Mouse (Mus musculus): ENCODE measurements at regions not wholly inside any gene's neighbourhood (a gene's known extent, or its start where the extent isn't known, plus 50 kb on each side); places are given as distances from the start of the nearest gene placed in this dataset.
A peak's percentile ranks its signal among the peaks of the same experiment; 100 is the strongest.
"Not testable (repeated sequence)": the region's sequence is repeated elsewhere in the genome, so short reads cannot be mapped to it uniquely, and the experiment has no call there.

DNA sequence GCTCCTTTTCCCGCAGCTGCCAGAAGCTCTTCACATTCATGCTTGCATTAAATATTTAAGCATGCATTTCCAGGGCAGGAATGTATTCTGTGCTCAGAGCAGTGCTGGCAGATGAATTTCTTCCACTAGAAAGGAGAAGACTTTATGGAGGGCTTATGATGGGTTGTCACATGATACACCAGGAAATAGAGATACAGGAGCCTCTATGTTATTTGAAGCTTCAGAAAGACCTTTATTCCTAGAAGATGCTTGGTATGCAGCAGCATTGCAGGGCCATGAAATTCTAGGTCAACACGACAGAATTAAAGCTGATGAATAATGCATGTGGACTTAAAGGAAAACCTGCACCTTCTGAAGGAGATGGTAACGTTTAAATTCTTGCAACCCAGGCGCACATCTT is 212.1 kb downstream of the Adgrg6 start:
- ATAC-seq (replicated peaks; ENCODE audit: poor library complexity) = no peak

- ATAC-seq (replicated peaks; ENCODE audit: poor library complexity) = no peak
These were observed 212.8 kb downstream of the Adgrg6 start for GRCm38 (mm10) chr10:14332688-14333117.

- ATAC-seq (replicated peaks; ENCODE audit: poor library complexity) = no peak
These were observed 216.6 kb downstream of the Adgrg6 start for GRCm38 (mm10) chr10:14328846-14329245.

DNA sequence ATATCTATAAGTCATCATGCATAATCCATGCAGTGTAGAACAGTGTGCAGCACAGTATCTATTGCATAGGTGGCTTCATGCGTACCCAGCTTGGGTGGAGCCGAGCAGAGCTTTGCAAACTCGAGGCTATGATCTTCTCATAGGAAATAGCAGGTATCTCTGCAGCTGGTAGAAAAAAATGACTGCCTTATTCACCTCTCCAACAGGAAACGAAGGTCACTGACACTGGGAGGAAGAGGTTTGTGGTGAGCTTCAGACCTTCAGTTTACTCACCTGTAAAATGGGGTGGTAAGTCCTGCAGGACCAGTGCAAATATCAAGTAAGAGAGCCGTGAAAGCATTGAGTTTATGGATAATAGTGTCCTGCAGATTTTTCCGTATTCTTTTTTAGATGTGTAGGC is 219.2 kb downstream of the Adgrg6 start:
- ATAC-seq (replicated peaks; ENCODE audit: poor library complexity) = no peak

GRCm38 (mm10) chr10:14321503-14321902 is 224.0 kb downstream of the Adgrg6 start:
- ATAC-seq (replicated peaks; ENCODE audit: poor library complexity) = peak; percentile 85

DNA sequence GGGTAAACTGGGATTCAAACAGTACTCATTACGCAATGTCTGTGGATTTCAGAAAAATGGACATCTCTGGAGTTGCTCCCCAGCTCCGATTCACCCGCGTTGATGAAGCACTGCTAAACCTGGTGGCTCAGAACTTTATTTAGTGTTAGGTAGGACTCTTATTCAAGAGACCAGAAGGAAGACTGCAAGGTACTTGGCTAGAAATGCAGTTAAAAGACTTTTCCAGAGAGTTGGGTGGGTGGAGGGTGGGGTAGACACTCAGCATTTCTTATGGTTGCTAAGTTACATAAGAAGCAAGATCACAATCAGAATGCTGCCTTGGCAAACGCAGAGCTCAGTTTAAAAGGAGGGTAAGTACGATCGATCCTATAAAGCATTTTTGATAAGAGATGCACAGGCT is 230.2 kb downstream of the Adgrg6 start:
- ATAC-seq (replicated peaks; ENCODE audit: poor library complexity) = no peak

DNA sequence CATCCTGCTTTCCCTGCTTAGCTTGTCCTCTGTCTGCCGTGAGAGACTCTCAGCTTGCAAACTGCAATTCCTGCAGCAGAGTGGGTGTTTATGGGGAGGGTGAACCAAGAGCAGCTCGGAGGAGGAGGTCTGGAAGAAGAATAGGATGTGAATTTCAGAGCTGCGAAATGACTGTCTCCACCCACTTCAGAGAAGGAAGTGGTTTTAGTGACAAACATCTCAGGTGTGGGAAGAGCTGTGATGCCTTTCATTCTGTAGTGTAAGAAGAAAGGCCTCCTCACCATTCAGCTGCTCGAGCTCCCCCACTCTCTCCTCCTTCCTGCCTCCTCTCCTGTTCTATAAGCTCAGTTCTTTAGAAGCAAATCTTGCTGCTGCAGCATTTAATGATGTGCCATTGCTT is 230.9 kb downstream of the Adgrg6 start:
- no peak for ATAC-seq (replicated peaks; ENCODE audit: poor library complexity)

DNA sequence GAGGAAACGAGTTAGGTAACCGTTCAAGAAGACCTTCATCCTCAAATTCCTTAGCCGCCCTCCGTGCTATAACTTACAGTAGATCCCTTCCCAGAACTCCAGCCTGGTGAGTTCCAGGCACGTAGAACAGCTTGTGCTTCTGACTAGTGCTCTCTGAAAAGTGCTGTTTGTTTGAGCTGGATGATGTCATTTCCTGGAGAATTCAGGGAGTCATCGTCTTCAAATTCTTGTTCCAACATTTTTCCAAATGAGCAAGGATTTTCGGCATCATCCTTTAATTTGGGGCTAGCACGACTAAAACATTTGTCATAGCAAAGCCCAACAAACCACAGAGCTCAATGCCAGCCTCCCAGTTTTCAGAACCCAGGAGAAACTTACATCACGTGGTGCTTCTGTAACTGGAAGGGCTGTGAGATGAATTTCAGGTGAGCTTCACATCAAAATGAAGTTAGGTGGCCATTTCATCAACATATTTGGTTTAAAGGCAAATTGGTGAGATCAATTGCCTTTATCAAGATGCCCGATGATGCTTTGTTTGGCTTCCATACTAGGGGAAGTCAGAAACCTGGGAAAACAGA is 231.4 kb downstream of the Adgrg6 start:
- ATAC-seq (replicated peaks; ENCODE audit: poor library complexity) = no peak

GRCm38 (mm10) chr10:14312959-14313358 is 232.5 kb downstream of the Adgrg6 start:
- no peak for ATAC-seq (replicated peaks; ENCODE audit: poor library complexity)

- ATAC-seq (replicated peaks; ENCODE audit: poor library complexity) = no peak
These were observed 233.5 kb downstream of the Adgrg6 start for GRCm38 (mm10) chr10:14311962-14312361.

- ATAC-seq (replicated peaks; ENCODE audit: poor library complexity) = no peak
These were observed 238.6 kb downstream of the Adgrg6 start for GRCm38 (mm10) chr10:14306811-14307210.

GRCm38 (mm10) chr10:14303476-14303875 is 242.0 kb downstream of the Adgrg6 start:
- ATAC-seq (replicated peaks; ENCODE audit: poor library complexity) = no peak

- no peak for ATAC-seq (replicated peaks; ENCODE audit: poor library complexity)
These were observed 249.3 kb downstream of the Adgrg6 start for GRCm38 (mm10) chr10:14296147-14296546.

DNA sequence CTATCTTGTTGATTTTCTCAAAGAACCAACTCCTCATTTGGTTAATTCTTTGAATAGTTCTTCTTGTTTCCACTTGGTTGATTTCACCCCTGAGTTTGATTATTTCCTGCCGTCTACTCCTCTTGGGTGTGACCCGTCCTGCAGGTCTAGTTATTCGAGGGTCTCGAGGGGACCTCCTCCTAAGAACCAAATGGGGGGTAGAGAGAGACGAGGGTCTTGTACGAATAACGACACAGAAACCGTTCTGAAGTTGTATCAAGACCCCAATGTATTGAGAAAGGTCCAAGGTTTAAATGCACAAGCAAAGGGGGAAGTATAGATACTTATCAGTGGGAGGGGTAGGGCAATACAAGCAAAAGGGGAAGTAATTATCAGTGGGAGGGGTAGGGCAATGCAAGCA is 252.8 kb downstream of the Adgrg6 start:
- ATAC-seq (replicated peaks; ENCODE audit: poor library complexity) = not testable (repeated sequence)

DNA sequence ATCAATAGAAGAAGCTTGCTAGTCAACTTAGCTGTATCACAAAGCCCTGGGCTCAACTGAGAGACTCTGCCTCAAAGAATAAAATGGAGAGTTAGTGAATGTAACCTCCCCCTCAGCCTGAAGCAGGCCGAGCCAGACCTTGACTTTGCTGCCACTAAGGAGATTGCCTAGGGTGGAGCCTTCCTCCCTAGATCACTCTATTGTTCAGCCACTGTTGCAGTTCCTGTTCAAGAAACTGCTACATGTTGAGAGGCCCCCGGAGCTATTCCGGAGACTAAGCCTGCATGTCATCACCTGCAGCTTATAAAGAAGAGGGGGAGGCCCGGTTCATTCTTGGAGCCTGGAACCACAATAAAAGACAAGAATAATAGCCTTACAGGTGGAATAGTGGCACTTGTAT is 257.9 kb downstream of the Adgrg6 start:
- no peak for ATAC-seq (replicated peaks; ENCODE audit: poor library complexity)

- ATAC-seq (replicated peaks; ENCODE audit: poor library complexity) = no peak
These were observed 268.8 kb downstream of the Adgrg6 start for GRCm38 (mm10) chr10:14276631-14277030.

DNA sequence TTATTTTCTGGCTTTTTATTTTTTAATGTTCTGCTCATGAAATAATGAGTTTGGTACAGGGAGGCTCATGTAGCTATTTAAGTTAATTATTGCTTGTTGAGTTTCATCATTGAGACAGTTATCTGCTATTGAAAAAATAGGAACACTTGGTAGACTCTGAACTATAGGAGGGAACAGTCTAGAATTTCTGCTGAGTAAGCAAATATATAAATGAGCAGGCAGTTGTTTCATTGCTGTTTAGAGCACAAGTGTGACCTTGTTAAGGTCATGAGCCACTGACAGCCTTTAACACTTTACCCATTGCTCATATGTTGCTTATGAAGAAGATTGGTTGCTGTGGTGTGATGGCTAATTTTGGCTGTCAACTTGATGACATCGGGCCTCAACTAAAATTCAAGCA is 270.0 kb downstream of the Adgrg6 start:
- ATAC-seq (replicated peaks; ENCODE audit: poor library complexity) = no peak

DNA sequence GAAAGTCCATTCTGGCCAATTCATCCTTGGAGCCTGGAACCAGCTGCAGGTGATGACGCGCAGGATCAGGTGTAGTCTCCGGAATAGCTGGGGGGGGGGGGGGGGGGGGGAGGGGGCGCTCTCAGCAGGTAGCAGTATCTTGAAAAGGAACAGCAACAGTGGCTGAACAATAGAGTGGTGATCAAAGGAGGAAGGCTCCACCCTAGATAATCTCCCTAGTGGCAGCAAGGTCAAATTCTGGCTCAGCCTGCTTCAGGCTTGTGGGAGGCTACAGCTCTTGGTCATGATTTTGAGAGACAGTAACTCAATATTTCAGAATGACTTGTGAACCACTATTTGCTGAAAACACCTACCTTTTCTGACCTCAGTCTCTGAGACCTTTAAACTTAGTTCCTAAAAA is 275.5 kb downstream of the Adgrg6 start:
- no peak for ATAC-seq (replicated peaks; ENCODE audit: poor library complexity)

DNA sequence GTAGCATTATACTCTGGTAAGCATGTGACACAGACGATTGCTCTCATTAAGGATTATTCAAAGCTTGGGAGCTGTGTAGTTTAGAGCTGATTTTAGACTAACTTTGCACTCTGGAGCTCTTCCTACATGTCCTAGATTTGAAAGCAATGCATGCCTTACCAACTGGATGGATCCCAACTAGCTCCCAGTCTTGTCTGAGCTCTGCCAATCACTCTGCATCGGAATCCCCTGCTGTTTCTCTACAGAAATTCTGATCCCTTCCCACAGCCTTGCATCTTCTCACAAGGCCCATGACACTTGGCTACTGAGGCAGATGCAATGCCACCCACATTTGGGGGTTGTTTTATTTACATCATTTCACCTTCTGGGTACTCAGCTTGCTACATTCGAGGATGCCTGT is 277.8 kb downstream of the Adgrg6 start:
- no peak for ATAC-seq (replicated peaks; ENCODE audit: poor library complexity)

DNA sequence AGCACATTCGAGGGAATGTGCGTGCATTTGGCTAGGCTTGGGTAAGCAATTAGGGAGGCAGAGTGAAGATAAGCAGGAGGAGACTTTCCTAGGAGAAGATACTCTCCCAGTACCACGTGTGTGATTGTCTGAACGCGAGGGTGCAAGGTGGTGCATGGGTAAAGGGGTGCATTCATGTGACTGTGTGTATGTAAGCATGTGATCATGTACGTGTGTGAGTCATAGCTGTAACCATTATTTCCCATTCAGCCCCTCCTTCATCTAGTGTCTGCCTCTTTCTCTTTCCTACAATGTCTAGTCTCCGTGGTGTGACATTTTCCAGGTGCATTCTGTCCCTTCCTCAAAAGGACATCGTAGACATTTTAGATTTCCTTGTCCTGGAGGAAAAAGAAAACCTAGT is 273.8 kb downstream of the Hivep2 start:
- no peak for ATAC-seq (replicated peaks; ENCODE audit: poor library complexity)

- ATAC-seq (replicated peaks; ENCODE audit: poor library complexity) = peak; percentile 44
These were observed 269.2 kb downstream of the Hivep2 start for GRCm38 (mm10) chr10:14234896-14235604.

DNA sequence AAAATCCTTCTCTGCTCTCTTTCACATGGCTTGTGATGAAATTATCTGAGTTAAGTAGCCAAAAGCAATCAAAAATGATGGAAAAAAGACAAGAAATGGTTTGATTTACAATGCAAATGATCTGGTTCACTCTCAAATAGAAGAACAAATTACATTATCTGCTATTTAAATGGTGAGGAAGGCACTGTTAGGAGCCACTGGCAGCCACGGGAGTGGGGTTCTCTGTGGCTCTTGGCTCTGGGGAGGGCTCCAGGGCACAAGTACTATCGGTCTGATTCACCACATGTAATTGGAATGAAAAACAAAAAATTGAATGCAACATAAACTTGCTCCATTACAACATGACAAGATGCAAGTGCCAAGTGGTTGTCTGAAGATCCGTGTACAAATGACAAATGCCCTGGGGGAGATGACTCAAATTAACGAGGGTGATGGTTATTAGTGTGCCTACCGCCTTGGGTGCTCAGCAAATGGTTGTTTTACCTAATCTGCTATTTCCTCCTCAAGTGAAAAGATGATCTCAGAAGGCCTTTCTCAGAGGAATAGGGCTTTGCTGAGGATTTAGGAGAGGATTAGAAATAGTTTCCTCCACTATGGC is 268.2 kb downstream of the Hivep2 start:
- no peak for ATAC-seq (replicated peaks; ENCODE audit: poor library complexity)

- no peak for ATAC-seq (replicated peaks; ENCODE audit: poor library complexity)
These were observed 267.5 kb downstream of the Hivep2 start for GRCm38 (mm10) chr10:14233335-14233734.

Measured in megakaryocyte progenitor cell, adult 5-6 weeks (primary cell).